Mouse (Mus musculus): ENCODE results near the gene Zmiz1. TPM values are rescaled to one million over a fixed set of nuclear protein-coding genes. Genes with fewer than 3 reads are reported as not detected.

The Zmiz1 gene
- polyA plus RNA-seq, 1 experiment from 2014 or later, result 31.3 TPM

GRCm38 (mm10) chr14:25564577-25564976 is 105.6 kb downstream of the Zmiz1 start:
- Histone ChIP-seq H3K4me1 (ENCODE audit: control insufficient read depth in 2 of 2, insufficient read depth in 2 of 2, low read length in 2 of 2) (peaks cover 38 to 59% of the 10 kb centered on the region in 2 experiments), H3K4me3 (ENCODE audit: control insufficient read depth in 1 of 2, insufficient read depth in 1 of 2, low read depth in 1 of 2, low read length in 2 of 2) (no peak overlapping the region), H3K27ac (replicated peaks in 1 of 2; ENCODE audit: control insufficient read depth in 1 of 2, insufficient read depth in 1 of 2, low read depth in 2 of 2, low read length in 2 of 2) (peak overlapping the region in 1 of 2 experiments; percentile 65; a peak in 1 of 4 replicates), H3K9ac (ENCODE audit: low read length) (no peak overlapping the region), H3K27me3 (ENCODE audit: control insufficient read depth, insufficient read depth, low read length) (no peaks in the 10 kb centered on the region), H3K36me3 (ENCODE audit: control insufficient read depth, insufficient read depth, low read length) (peaks cover 7% of the 10 kb centered on the region; the same call in 1 of the 2 replicates), H3K4me2 (ENCODE audit: low read length) (no peak overlapping the region), H3K9me3 (ENCODE audit: control insufficient read depth, low read length) (no peaks in the 10 kb centered on the region)
- 68% methylated on average over 8 of the region's 8 CpGs for WGBS
- ATAC-seq (ENCODE audit: insufficient number of reproducible peaks, insufficient read depth, low FRiP score, low read depth), result no peak

- 0 out of 2 replicates have a peak, but pooled peaks have one; percentile 33 for ATAC-seq (ENCODE audit: insufficient number of reproducible peaks, insufficient read depth, low FRiP score, low read depth)
Observed at GRCm38 (mm10) chr14:25565344-25566088, 106.5 kb downstream of the Zmiz1 start.

GRCm38 (mm10) chr14:25567245-25567644 is 108.3 kb downstream of the Zmiz1 start:
- 40% methylated on average over 3 of the region's 3 CpGs for whole genome bisulfite sequencing
- Histone ChIP-seq H3K36me3 (ENCODE audit: control insufficient read depth, insufficient read depth, low read length) (peaks cover 13% of the 10 kb centered on the region), H3K4me2 (ENCODE audit: low read length) (no peak overlapping the region), H3K4me1 (ENCODE audit: control insufficient read depth in 2 of 2, insufficient read depth in 2 of 2, low read length in 2 of 2) (peaks cover 21 to 34% of the 10 kb centered on the region in 2 experiments), H3K27ac (replicated peaks in 1 of 2; ENCODE audit: control insufficient read depth in 1 of 2, insufficient read depth in 1 of 2, low read depth in 2 of 2, low read length in 2 of 2) (no peak overlapping the region; a peak in 1 of 4 replicates), H3K27me3 (ENCODE audit: control insufficient read depth, insufficient read depth, low read length) (no peaks in the 10 kb centered on the region), H3K4me3 (ENCODE audit: control insufficient read depth in 1 of 2, insufficient read depth in 1 of 2, low read depth in 1 of 2, low read length in 2 of 2) (no peak overlapping the region), H3K9me3 (ENCODE audit: control insufficient read depth, low read length) (no peaks in the 10 kb centered on the region), H3K9ac (ENCODE audit: low read length) (no peak overlapping the region)
- ATAC-seq (ENCODE audit: insufficient number of reproducible peaks, insufficient read depth, low FRiP score, low read depth), result no peak

More at GRCm38 (mm10) chr14:25565344-25566088, 106.5 kb downstream of the Zmiz1 start:
- no peak overlapping the region for H3K9ac ChIP-seq (ENCODE audit: low read length)
- no peak overlapping the region for H3K4me2 ChIP-seq (ENCODE audit: low read length)
- H3K27ac ChIP-seq (replicated peaks in 1 of 2; ENCODE audit: control insufficient read depth in 1 of 2, insufficient read depth in 1 of 2, low read depth in 2 of 2, low read length in 2 of 2), result peak overlapping the region; percentile 35 to 65; a peak in 3 of 4 replicates
- H3K4me3 ChIP-seq (ENCODE audit: control insufficient read depth in 1 of 2, insufficient read depth in 1 of 2, low read depth in 1 of 2, low read length in 2 of 2), result no peak overlapping the region
- no peaks in the 10 kb centered on the region for H3K9me3 ChIP-seq (ENCODE audit: control insufficient read depth, low read length)
- no peaks in the 10 kb centered on the region for H3K27me3 ChIP-seq (ENCODE audit: control insufficient read depth, insufficient read depth, low read length)
- H3K4me1 ChIP-seq (ENCODE audit: control insufficient read depth in 2 of 2, insufficient read depth in 2 of 2, low read length in 2 of 2), result peaks cover 31 to 51% of the 10 kb centered on the region in 2 experiments
- WGBS, result 22% methylated on average over 11 of the region's 11 CpGs
- peaks cover 7% of the 10 kb centered on the region; the same call in 1 of the 2 replicates for H3K36me3 ChIP-seq (ENCODE audit: control insufficient read depth, insufficient read depth, low read length)

GRCm38 (mm10) chr14:25567837-25568236 is 108.9 kb downstream of the Zmiz1 start:
- Histone ChIP-seq H3K9me3 (ENCODE audit: control insufficient read depth, low read length) (no peaks in the 10 kb centered on the region), H3K27me3 (ENCODE audit: control insufficient read depth, insufficient read depth, low read length) (no peaks in the 10 kb centered on the region), H3K27ac (replicated peaks in 1 of 2; ENCODE audit: control insufficient read depth in 1 of 2, insufficient read depth in 1 of 2, low read depth in 2 of 2, low read length in 2 of 2) (no peak overlapping the region), H3K4me3 (ENCODE audit: control insufficient read depth in 1 of 2, insufficient read depth in 1 of 2, low read depth in 1 of 2, low read length in 2 of 2) (no peak overlapping the region), H3K4me2 (ENCODE audit: low read length) (no peak overlapping the region), H3K36me3 (ENCODE audit: control insufficient read depth, insufficient read depth, low read length) (peaks cover 19% of the 10 kb centered on the region), H3K4me1 (ENCODE audit: control insufficient read depth in 2 of 2, insufficient read depth in 2 of 2, low read length in 2 of 2) (peaks cover 15 to 28% of the 10 kb centered on the region in 2 experiments), H3K9ac (ENCODE audit: low read length) (no peak overlapping the region)
- 19% methylated on average over 2 of the region's 2 CpGs for WGBS
- ATAC-seq (ENCODE audit: insufficient number of reproducible peaks, insufficient read depth, low FRiP score, low read depth), result no peak

- no peak for ATAC-seq (ENCODE audit: insufficient number of reproducible peaks, insufficient read depth, low FRiP score, low read depth)
- no peak overlapping the region for H3K27ac ChIP-seq (replicated peaks in 1 of 2; ENCODE audit: control insufficient read depth in 1 of 2, insufficient read depth in 1 of 2, low read depth in 2 of 2, low read length in 2 of 2)
- H3K4me2 ChIP-seq (ENCODE audit: low read length), result no peak overlapping the region
- H3K4me1 ChIP-seq (ENCODE audit: control insufficient read depth in 2 of 2, insufficient read depth in 2 of 2, low read length in 2 of 2), result peaks cover 20 to 21% of the 10 kb centered on the region in 2 experiments
- peaks cover 70% of the 10 kb centered on the region for H3K36me3 ChIP-seq (ENCODE audit: control insufficient read depth, insufficient read depth, low read length)
- no peaks in the 10 kb centered on the region for H3K9me3 ChIP-seq (ENCODE audit: control insufficient read depth, low read length)
- 56% methylated on average over 16 of the region's 16 CpGs for WGBS
- no peaks in the 10 kb centered on the region for H3K27me3 ChIP-seq (ENCODE audit: control insufficient read depth, insufficient read depth, low read length)
- H3K4me3 ChIP-seq (ENCODE audit: control insufficient read depth in 1 of 2, insufficient read depth in 1 of 2, low read depth in 1 of 2, low read length in 2 of 2), result no peak overlapping the region
- no peak overlapping the region for H3K9ac ChIP-seq (ENCODE audit: low read length)
Observed at GRCm38 (mm10) chr14:25574047-25574870, 115.3 kb downstream of the Zmiz1 start.

- Histone ChIP-seq H3K27ac (replicated peaks in 1 of 2; ENCODE audit: control insufficient read depth in 1 of 2, insufficient read depth in 1 of 2, low read depth in 2 of 2, low read length in 2 of 2) (peak overlapping the region in 1 of 2 experiments; percentile 21; a peak in 1 of 4 replicates), H3K36me3 (ENCODE audit: control insufficient read depth, insufficient read depth, low read length) (peaks cover 92% of the 10 kb centered on the region), H3K4me2 (ENCODE audit: low read length) (no peak overlapping the region), H3K9me3 (ENCODE audit: control insufficient read depth, low read length) (no peaks in the 10 kb centered on the region), H3K4me3 (ENCODE audit: control insufficient read depth in 1 of 2, insufficient read depth in 1 of 2, low read depth in 1 of 2, low read length in 2 of 2) (no peak overlapping the region), H3K4me1 (ENCODE audit: control insufficient read depth in 2 of 2, insufficient read depth in 2 of 2, low read length in 2 of 2) (peaks cover 20 to 21% of the 10 kb centered on the region in 2 experiments), H3K9ac (ENCODE audit: low read length) (no peak overlapping the region), H3K27me3 (ENCODE audit: control insufficient read depth, insufficient read depth, low read length) (no peaks in the 10 kb centered on the region)
- no peak for ATAC-seq (ENCODE audit: insufficient number of reproducible peaks, insufficient read depth, low FRiP score, low read depth)
- 81% methylated on average over 3 of the region's 3 CpGs for WGBS
Observed at GRCm38 (mm10) chr14:25576642-25577041, 117.7 kb downstream of the Zmiz1 start.

- Histone ChIP-seq H3K9me3 (ENCODE audit: control insufficient read depth, low read length) (no peaks in the 10 kb centered on the region), H3K36me3 (ENCODE audit: control insufficient read depth, insufficient read depth, low read length) (peaks cover 92% of the 10 kb centered on the region), H3K9ac (ENCODE audit: low read length) (peak overlapping the region; percentile 16; the same call in 1 of the 2 replicates), H3K27ac (replicated peaks in 1 of 2; ENCODE audit: control insufficient read depth in 1 of 2, insufficient read depth in 1 of 2, low read depth in 2 of 2, low read length in 2 of 2) (peak overlapping the region; percentile 16 to 21; a peak in 2 of 4 replicates), H3K4me2 (ENCODE audit: low read length) (no peak overlapping the region), H3K4me1 (ENCODE audit: control insufficient read depth in 2 of 2, insufficient read depth in 2 of 2, low read length in 2 of 2) (peaks cover 20 to 21% of the 10 kb centered on the region in 2 experiments), H3K27me3 (ENCODE audit: control insufficient read depth, insufficient read depth, low read length) (no peaks in the 10 kb centered on the region), H3K4me3 (ENCODE audit: control insufficient read depth in 1 of 2, insufficient read depth in 1 of 2, low read depth in 1 of 2, low read length in 2 of 2) (no peak overlapping the region)
- 60% methylated on average over 3 of the region's 3 CpGs for WGBS
- ATAC-seq (ENCODE audit: insufficient number of reproducible peaks, insufficient read depth, low FRiP score, low read depth), result no peak
Observed at GRCm38 (mm10) chr14:25577431-25577830, 118.4 kb downstream of the Zmiz1 start.
